ENCODE assay signal across 25 mouse cellular contexts in genomic region chr11:49083808-49084207, GRCm38 (mm10). TPM values are rescaled to one million over a fixed set of nuclear protein-coding genes. Genes with fewer than 3 reads are reported as not detected.
DNase-seq lines count a peak whose midpoint lies in the region; ATAC-seq and TF ChIP-seq lines count a peak whose summit lies in the region.
"Had no signal": no experiment of that assay in that cellular context is flagged by ENCODE, and none has a peak within 500 bp of the region (broad histone marks: within the 10 kb centered on the region; RNA-seq: fewer than 3 reads in every experiment).

No protein-coding gene starts in this region.

- ATAC-seq in common myeloid progenitor, adult 5-6 weeks (replicated peaks; ENCODE audit: low read depth, poor library complexity, severe bottlenecking), result 0 out of 2 replicates have a peak, but pooled peaks have one; percentile 1
- ATAC-seq in liver, embryonic 14.5 days (ENCODE audit: insufficient read depth), result peak; percentile 37

- H3K9ac ChIP-seq in liver, embryonic 14.5 days (replicated peaks), result peak overlapping the region; percentile 28; the same call in 1 of the 2 replicates
- H3K9ac ChIP-seq: forebrain, embryonic 12.5 days; hindbrain, embryonic 13.5 days; lung, embryonic 14.5 days had no signal

- no peak for TF ChIP-seq CTCF in spleen, adult 2 months (IDR thresholded peaks at IDR 0.05; ENCODE audit: extremely low read depth, insufficient read depth, insufficient read length, insufficient replicate concordance)
- TF ChIP-seq CTCF in liver, embryonic 14.5 days (IDR thresholded peaks at IDR 0.05; ENCODE audit: low read depth), result no peak

- DNase-seq in spleen, adult 2 months (ENCODE audit: low read depth in 1 of 2, low spot score in 2 of 2), result no peak
- no peak for DNase-seq in spleen, postnatal 36 days (ENCODE audit: low spot score in 2 of 2)
- peak in 1 of 3 experiments; percentile 36 for DNase-seq in liver, embryonic 14.5 days (ENCODE audit: low read depth in 3 of 3, low spot score in 3 of 3)
- DNase-seq in naive thymus-derived CD4-positive, alpha-beta T cell, adult 2 months (ENCODE audit: low read depth), result peak; percentile 39
- DNase-seq in embryo, embryonic 10.5 days (ENCODE audit: low spot score), result no peak
- DNase-seq in ovary, postnatal 10 days (ENCODE audit: low spot score), result no peak
- DNase-seq: adrenal gland, postnatal 25 days; cerebellum, adult 11-12 months; cerebellum, postnatal 14 days; gastrocnemius, postnatal 25 days; heart, postnatal 14 days; kidney, postnatal 4 days; layer of hippocampus, adult 9-11 months; lung, embryonic 14.5 days; midbrain, embryonic 14.5 days; thymus, postnatal 36 days had no signal

- H3K36me3 ChIP-seq in spleen, adult 2 months (ENCODE audit: control insufficient read depth, insufficient read depth, low read length), result no peaks in the 10 kb centered on the region
- no peaks in the 10 kb centered on the region for H3K36me3 ChIP-seq in liver, embryonic 14.5 days (replicated peaks; ENCODE audit: control insufficient read depth, insufficient read depth, low read depth)
- H3K36me3 ChIP-seq: forebrain, embryonic 12.5 days; hindbrain, embryonic 13.5 days had no signal

- H3K4me3 ChIP-seq in spleen, adult 2 months (ENCODE audit: extremely low read depth, insufficient read depth, insufficient read length), result no peak overlapping the region
- H3K4me3 ChIP-seq in liver, embryonic 14.5 days (ENCODE audit: insufficient read depth in 1 of 2, low read depth in 2 of 2, low read length in 2 of 2), result no peak overlapping the region
- H3K4me3 ChIP-seq: forebrain, embryonic 12.5 days; hindbrain, embryonic 13.5 days had no signal

- no peak for TF ChIP-seq POLR2A in spleen, adult 2 months (IDR thresholded peaks at IDR 0.05; ENCODE audit: low read depth, low read length)

- peaks cover 36% of the 10 kb centered on the region for H3K4me1 ChIP-seq in spleen, adult 2 months (ENCODE audit: control insufficient read depth, insufficient read depth, insufficient read length)
- H3K4me1 ChIP-seq in liver, embryonic 14.5 days (replicated peaks; ENCODE audit: control insufficient read depth in 2 of 2, insufficient read depth in 2 of 2, low read length in 1 of 2), result peaks cover 51 to 71% of the 10 kb centered on the region in 2 experiments

- 63% methylated on average over 3 of the region's 3 CpGs for WGBS in spleen, adult 2 months
- 4% methylated on average over 3 of the region's 3 CpGs for whole genome bisulfite sequencing in liver, embryonic 14.5 days (ENCODE audit: insufficient replicate concordance)

- TF ChIP-seq EP300 in liver, embryonic 14.5 days (IDR thresholded peaks at IDR 0.05; ENCODE audit: low read depth), result peak; percentile 86

- H3K27me3 ChIP-seq in spleen, adult 2 months (ENCODE audit: control insufficient read depth, insufficient read depth, low read length), result no peaks in the 10 kb centered on the region
- no peaks in the 10 kb centered on the region for H3K27me3 ChIP-seq in liver, embryonic 14.5 days (ENCODE audit: control insufficient read depth, insufficient read depth, low read length)
- H3K27me3 ChIP-seq: forebrain, embryonic 12.5 days; hindbrain, embryonic 13.5 days had no signal

- H3K27ac ChIP-seq in spleen, adult 2 months (ENCODE audit: insufficient read depth, low read length), result peak overlapping the region; percentile 33; the same call in 1 of the 2 replicates
- H3K27ac ChIP-seq in liver, embryonic 14.5 days, result peak overlapping the region; percentile 74
- H3K27ac ChIP-seq: forebrain, embryonic 12.5 days; hindbrain, embryonic 13.5 days had no signal

- peak overlapping the region; percentile 29; the same call in 1 of the 2 replicates for H3K4me2 ChIP-seq in liver, embryonic 14.5 days (ENCODE audit: low read depth)
- H3K4me2 ChIP-seq: forebrain, embryonic 12.5 days; hindbrain, embryonic 13.5 days; lung, embryonic 14.5 days had no signal

- H3K9me3 ChIP-seq in liver, embryonic 14.5 days (ENCODE audit: control insufficient read depth, low read length), result no peaks in the 10 kb centered on the region
- H3K9me3 ChIP-seq: forebrain, embryonic 12.5 days; hindbrain, embryonic 13.5 days had no signal

RNA-seq across cellular contexts. Expression of gene Ifi47, which starts 7.4 kb away (rescaled TPM):
- polyA plus RNA-seq in spleen, adult 2 months (2012; rRNA removed), result 16.8 and 16.9 TPM in 2 replicates
- total RNA-seq in common myeloid progenitor, adult 5-6 weeks (2017), result 58.3 and 68.1 TPM in 2 replicates
- 2.4 and 3.2 TPM in 2 replicates for polyA plus RNA-seq in liver, embryonic 14.5 days (2012; rRNA removed)
- 6.2 and 7.6 TPM in 2 replicates for polyA plus RNA-seq in liver, embryonic 14.5 days (2014; fragmentation: Nextera tagmentation; extraction: Ambion mirVana)
- polyA plus RNA-seq: neural tube, embryonic 14.5 days had no signal

RNA-seq across cellular contexts. Expression of gene Tgtp2, which starts 19.8 kb away (rescaled TPM):
- 7.1 and 19.6 TPM in 2 replicates for polyA plus RNA-seq in spleen, adult 2 months (2012; rRNA removed)
- 190 and 320 TPM in 2 replicates for total RNA-seq in common myeloid progenitor, adult 5-6 weeks (2017)
- 0.06 and 0.27 TPM in 2 replicates for polyA plus RNA-seq in liver, embryonic 14.5 days (2012; rRNA removed)
- 0.35 and 0.51 TPM in 2 replicates for polyA plus RNA-seq in liver, embryonic 14.5 days (2014; fragmentation: Nextera tagmentation; extraction: Ambion mirVana)
- total RNA-seq: ES-E14 had no signal
- polyA plus RNA-seq: forebrain, embryonic 12.5 days; hindbrain, embryonic 13.5 days; kidney, embryonic 14.5 days; limb, embryonic 11.5 days; neural tube, embryonic 14.5 days had no signal

RNA-seq across cellular contexts. Expression of gene Olfr1396, which starts 30.9 kb away (rescaled TPM):
- polyA plus RNA-seq in spleen, adult 2 months (2012; rRNA removed), result 0.05 and 0.41 TPM in 2 replicates
- total RNA-seq in common myeloid progenitor, adult 5-6 weeks (2017), result not detected in 2 replicates
- polyA plus RNA-seq in liver, embryonic 14.5 days (2012; rRNA removed), result not detected in 2 replicates
- not detected in 2 replicates for polyA plus RNA-seq in liver, embryonic 14.5 days (2014; fragmentation: Nextera tagmentation; extraction: Ambion mirVana)
- total RNA-seq: ES-E14; gastrocnemius, postnatal 25 days had no signal
- polyA plus RNA-seq: forebrain, embryonic 12.5 days; hindbrain, embryonic 13.5 days; intestine, embryonic 14.5 days; kidney, embryonic 14.5 days; limb, embryonic 11.5 days; lung, embryonic 14.5 days; midbrain, embryonic 14.5 days; neural tube, embryonic 14.5 days; testis, adult 2 months had no signal

RNA-seq across cellular contexts. Expression of gene 9930111J21Rik2, which starts 32.8 kb away (rescaled TPM):
- 10.8 and 11.0 TPM in 2 replicates for polyA plus RNA-seq in spleen, adult 2 months (2012; rRNA removed)
- 22.4 and 24.8 TPM in 2 replicates for total RNA-seq in common myeloid progenitor, adult 5-6 weeks (2017)
- polyA plus RNA-seq in liver, embryonic 14.5 days (2012; rRNA removed), result 0.34 and 0.56 TPM in 2 replicates
- 0.51 and 0.57 TPM in 2 replicates for polyA plus RNA-seq in liver, embryonic 14.5 days (2014; fragmentation: Nextera tagmentation; extraction: Ambion mirVana)

RNA-seq across cellular contexts. Expression of gene Olfr1395, which starts 58.3 kb away (rescaled TPM):
- not detected in 2 replicates for polyA plus RNA-seq in spleen, adult 2 months (2012; rRNA removed)
- not detected in 2 replicates for total RNA-seq in common myeloid progenitor, adult 5-6 weeks (2017)
- not detected in 2 replicates for polyA plus RNA-seq in liver, embryonic 14.5 days (2012; rRNA removed)
- not detected in 2 replicates for polyA plus RNA-seq in liver, embryonic 14.5 days (2014; fragmentation: Nextera tagmentation; extraction: Ambion mirVana)
- total RNA-seq: adrenal gland, postnatal 25 days; ES-E14; gastrocnemius, postnatal 25 days; heart, postnatal 14 days had no signal
- polyA plus RNA-seq: forebrain, embryonic 12.5 days; hindbrain, embryonic 13.5 days; intestine, embryonic 14.5 days; kidney, embryonic 14.5 days; limb, embryonic 11.5 days; lung, embryonic 14.5 days; midbrain, embryonic 14.5 days; neural tube, embryonic 14.5 days; testis, adult 2 months had no signal
